Mouse (Mus musculus) hindbrain, embryonic 16.5 days (tissue): ENCODE results near the gene Cul3. TPM values are rescaled to one million over a fixed set of nuclear protein-coding genes. Genes with fewer than 3 reads are reported as not detected.
A peak's percentile ranks its signal among the peaks of the same experiment; 100 is the strongest.

Source experiments
- ATAC-seq: fragments of 200-750 bp; cut with Nextera tagmentation; 2 replicates; pipeline ENCODE4 v1.8.0; 2017; ENCODE audit warnings: moderate TSS enrichment, moderate library complexity
- H3K27ac ChIP-seq: fragments of 300-500 bp; sonication (generic); 2 replicates; pipeline ENCODE4 v1.5.1; 2014; ENCODE audit warnings: low read depth, mild to moderate bottlenecking, control low read depth, low read length, moderate library complexity
- H3K27me3 ChIP-seq: fragments of 300-500 bp; sonication (generic); replicated peaks from 2 replicates; pipeline ENCODE4 v1.6.1; 2014; ENCODE audit warnings: low read length; ENCODE audit not compliant: control insufficient read depth, insufficient read depth
- H3K36me3 ChIP-seq: fragments of 300-500 bp; sonication (generic); 2 replicates; pipeline ENCODE4 v1.6.1; 2014; ENCODE audit warnings: mild to moderate bottlenecking, low read length, moderate library complexity, mixed read lengths; ENCODE audit not compliant: control insufficient read depth, insufficient read depth
- H3K4me1 ChIP-seq: fragments of 300-500 bp; sonication (generic); 2 replicates; pipeline ENCODE4 v1.6.1; 2014; ENCODE audit warnings: low read depth, low read length; ENCODE audit not compliant: control insufficient read depth, insufficient read depth
- H3K4me2 ChIP-seq: fragments of 300-500 bp; sonication (generic); 2 replicates; pipeline ENCODE4 v1.6.1; 2014; ENCODE audit warnings: mild to moderate bottlenecking, low read length, control low read depth, moderate library complexity
- H3K4me3 ChIP-seq: fragments of 300-500 bp; sonication (generic); 2 replicates; pipeline ENCODE4 v1.5.1; 2014; ENCODE audit warnings: mild to moderate bottlenecking, low read length, control low read depth, moderate library complexity
- H3K9ac ChIP-seq: fragments of 300-500 bp; sonication (generic); 2 replicates; pipeline ENCODE4 v1.6.1; 2014; ENCODE audit warnings: low read depth, mild to moderate bottlenecking, control low read depth, low read length, moderate library complexity
- H3K9me3 ChIP-seq: fragments of 300-500 bp; sonication (generic); 2 replicates; pipeline ENCODE4 v1.6.1; 2014; ENCODE audit warnings: mild to moderate bottlenecking, low read length, moderate library complexity; ENCODE audit not compliant: control insufficient read depth
- WGBS: fragments of 180-500 bp; shearing (Covaris S2); extraction: QIAGEN DNeasy Blood & Tissue Kit; methylation state at CpG from one replicate; pipeline ENCODE4 v1.1.7; 2014; 5-methylcytosine and 5-hydroxymethylcytosine counted together
- polyA plus RNA-seq: library from polyadenylated mRNA; unstranded; fragments of >200 nt; fragmentation: Nextera tagmentation; extraction: Ambion mirVana; gene quantifications from 2 replicates; pipeline ENCODE4 v1.2.1, GENCODE M21; 2015

Cul3 gene
- polyA plus RNA-seq, 1 experiment from 2014 or later = 23.5 TPM

- H3K27me3 ChIP-seq = no peaks in the 10 kb centered on the region
- no peak overlapping the region for H3K9ac ChIP-seq
- peaks cover 6% of the 10 kb centered on the region for H3K4me1 ChIP-seq
- H3K4me3 ChIP-seq = no peak overlapping the region
- ATAC-seq = peak; percentile 67
- H3K27ac ChIP-seq = 0 out of 2 replicates have a peak overlapping the region, but pooled peaks have one; percentile 17
- no peaks in the 10 kb centered on the region for H3K9me3 ChIP-seq
- H3K36me3 ChIP-seq = no peaks in the 10 kb centered on the region
- 51% methylated on average over 4 of the region's 4 CpGs for whole genome bisulfite sequencing
- no peak overlapping the region for H3K4me2 ChIP-seq
These were observed 119.1 kb downstream of the Cul3 start for GRCm38 (mm10) chr1:80221151-80221550.

GRCm38 (mm10) chr1:80218268-80218667 is 122.0 kb downstream of the Cul3 start, which contains the start of gene Fam124b:
Gene Fam124b, minus strand, starts transcription at chr1:80218473.
- H3K9me3 ChIP-seq = no peaks in the 10 kb centered on the region
- peak; percentile 54; the same call in 1 of the 2 replicates for ATAC-seq
- 76% methylated on average over 6 of the region's 6 CpGs for WGBS
- H3K4me2 ChIP-seq = no peak within 1 kb of the TSS
- H3K9ac ChIP-seq = no peak within 1 kb of the TSS
- no peaks in the 10 kb centered on the region for H3K4me1 ChIP-seq
- H3K4me3 ChIP-seq = no peak within 1 kb of the TSS
- no peaks in the 10 kb centered on the region for H3K36me3 ChIP-seq
- H3K27me3 ChIP-seq = no peaks in the 10 kb centered on the region
- H3K27ac ChIP-seq = no peak within 1 kb of the TSS

Other genes starting within 250 kb of the Cul3 start
- gene Fam124b, start 122.0 kb downstream of the Cul3 start, polyA plus RNA-seq = 0.50 and 0.80 TPM in 2 replicates
- not detected in 2 replicates for gene Gm45261, start 121.0 kb upstream of the Cul3 start, polyA plus RNA-seq